Mouse (Mus musculus): ENCODE data around the gene Ice1.

The Ice1 gene

GRCm38 (mm10) chr13:70582517-70582916 is 54.9 kb downstream of the Ice1 start:
- intact Hi-C loops (cut with DNase I) = loop anchor here (5.0 kb wide), 1 partner anchor 890 kb away; no protein-coding TSS in a partner anchor

- intact Hi-C loops (cut with DNase I) = loop anchor here (5.0 kb wide), 1 partner anchor 889 kb away; no protein-coding TSS in a partner anchor
Measured at GRCm38 (mm10) chr13:70581509-70581908, 55.9 kb downstream of the Ice1 start.

GRCm38 (mm10) chr13:70574216-70574615 is 63.2 kb downstream of the Ice1 start:
- intact Hi-C loops (cut with DNase I) = no loop called here

GRCm38 (mm10) chr13:70567889-70568288 is 69.5 kb downstream of the Ice1 start:
- intact Hi-C loops (cut with DNase I) = no loop called here

GRCm38 (mm10) chr13:70553456-70553855 is 84.0 kb downstream of the Ice1 start:
- intact Hi-C loops (cut with DNase I) = no loop called here

- intact Hi-C loops (cut with DNase I) = no loop called here
Measured at GRCm38 (mm10) chr13:70547457-70547856, 90.0 kb downstream of the Ice1 start.

- intact Hi-C loops (cut with DNase I) = no loop called here
Measured at GRCm38 (mm10) chr13:70545261-70545660, 92.2 kb downstream of the Ice1 start.

GRCm38 (mm10) chr13:70539842-70540241 is 97.6 kb downstream of the Ice1 start:
- intact Hi-C loops (cut with DNase I) = no loop called here

- intact Hi-C loops (cut with DNase I) = no loop called here
Measured at GRCm38 (mm10) chr13:70533412-70533811, 104.0 kb downstream of the Ice1 start.

- intact Hi-C loops (cut with DNase I) = no loop called here
Measured at GRCm38 (mm10) chr13:70532719-70533118, 104.7 kb downstream of the Ice1 start.

GRCm38 (mm10) chr13:70517651-70518050 is 119.8 kb downstream of the Ice1 start:
- intact Hi-C loops (cut with DNase I) = no loop called here

GRCm38 (mm10) chr13:70515004-70515403 is 122.4 kb downstream of the Ice1 start:
- intact Hi-C loops (cut with DNase I) = no loop called here

- intact Hi-C loops (cut with DNase I) = no loop called here
Measured at GRCm38 (mm10) chr13:70510199-70510598, 127.2 kb downstream of the Ice1 start.

GRCm38 (mm10) chr13:70509375-70510016 is 127.9 kb downstream of the Ice1 start:
- intact Hi-C loops (cut with DNase I) = no loop called here

GRCm38 (mm10) chr13:70508708-70509374 is 128.6 kb downstream of the Ice1 start:
- intact Hi-C loops (cut with DNase I) = no loop called here

All from adrenal gland (tissue).